Mouse (Mus musculus) urinary bladder, adult 2 months (tissue): ENCODE results near the gene Gm5475. TPM values are rescaled to one million over a fixed set of nuclear protein-coding genes. Genes with fewer than 3 reads are reported as not detected.
"Not testable (repeated sequence)": the region's sequence is repeated elsewhere in the genome, so short reads cannot be mapped to it uniquely, and the experiment has no call there.

Source experiments
- DNase-seq: peaks from one replicate; pipeline ENCODE4 v3.0.0; 2022; ENCODE audit warnings: low spot score
- polyA plus RNA-seq: library from polyadenylated mRNA; depleted of rRNA; stranded (reverse); fragments of >200 nt; gene quantifications from 2 replicates; pipeline ENCODE4 v1.2.3, GENCODE M21; 2012; rRNA removed

Gene Gm5475
- not detected in 2 replicates for polyA plus RNA-seq

DNA sequence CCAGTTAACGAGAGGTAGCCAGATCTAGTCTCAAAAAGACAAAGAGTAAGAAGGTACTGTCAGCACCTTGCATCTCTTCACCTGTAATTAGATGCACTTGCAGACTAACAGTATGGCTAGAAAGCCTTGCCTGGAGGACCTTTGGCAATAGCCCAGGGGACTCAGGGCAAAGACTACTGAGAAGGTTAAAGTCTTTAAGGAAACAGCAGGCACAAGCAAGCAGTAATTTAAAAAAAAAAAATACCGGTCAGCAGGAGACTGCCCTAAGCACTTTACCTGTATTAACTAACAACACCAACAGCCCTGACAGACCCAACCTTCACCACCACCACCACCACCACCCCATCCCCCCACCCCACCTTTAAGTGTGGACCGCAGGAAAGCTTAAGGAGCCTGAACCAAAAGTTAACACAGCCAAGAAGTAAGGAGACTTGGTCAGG, at the start of gene Gm5475:
Gene Gm5475, plus strand, starts transcription at position 390 of the 440 bp plus-strand sequence.
- not testable (repeated sequence) for DNase-seq

DNA sequence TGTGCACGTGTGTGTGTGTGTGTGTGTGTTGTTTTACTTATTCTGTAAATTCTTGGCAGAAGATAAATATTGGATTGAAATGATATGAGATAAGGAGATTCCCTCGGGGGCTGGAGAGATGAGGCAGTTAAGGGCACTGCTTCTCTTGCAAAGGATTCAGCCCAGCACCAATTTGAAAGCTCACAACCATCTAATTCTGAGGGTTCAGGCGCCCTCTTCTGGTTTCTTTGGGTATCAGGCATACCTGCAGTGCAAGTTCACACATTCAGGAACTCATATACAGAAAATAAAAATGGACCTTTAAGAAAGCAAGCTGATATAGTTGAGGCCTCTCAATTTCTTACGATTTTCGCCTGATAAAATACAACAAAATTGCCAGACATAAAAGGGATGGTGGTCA, 46.9 kb upstream of the Gm5475 start:
- DNase-seq, result no peak

- not testable (repeated sequence) for DNase-seq
These were observed 44.0 kb upstream of the Gm5475 start for GRCm38 (mm10) chr15:100377847-100378505.

- no peak for DNase-seq
These were observed 42.3 kb upstream of the Gm5475 start for GRCm38 (mm10) chr15:100379658-100380057.

GRCm38 (mm10) chr15:100380104-100380503, 41.8 kb upstream of the Gm5475 start:
- DNase-seq, result no peak

- DNase-seq, result no peak
These were observed 36.2 kb upstream of the Gm5475 start for GRCm38 (mm10) chr15:100385705-100386104.

DNA sequence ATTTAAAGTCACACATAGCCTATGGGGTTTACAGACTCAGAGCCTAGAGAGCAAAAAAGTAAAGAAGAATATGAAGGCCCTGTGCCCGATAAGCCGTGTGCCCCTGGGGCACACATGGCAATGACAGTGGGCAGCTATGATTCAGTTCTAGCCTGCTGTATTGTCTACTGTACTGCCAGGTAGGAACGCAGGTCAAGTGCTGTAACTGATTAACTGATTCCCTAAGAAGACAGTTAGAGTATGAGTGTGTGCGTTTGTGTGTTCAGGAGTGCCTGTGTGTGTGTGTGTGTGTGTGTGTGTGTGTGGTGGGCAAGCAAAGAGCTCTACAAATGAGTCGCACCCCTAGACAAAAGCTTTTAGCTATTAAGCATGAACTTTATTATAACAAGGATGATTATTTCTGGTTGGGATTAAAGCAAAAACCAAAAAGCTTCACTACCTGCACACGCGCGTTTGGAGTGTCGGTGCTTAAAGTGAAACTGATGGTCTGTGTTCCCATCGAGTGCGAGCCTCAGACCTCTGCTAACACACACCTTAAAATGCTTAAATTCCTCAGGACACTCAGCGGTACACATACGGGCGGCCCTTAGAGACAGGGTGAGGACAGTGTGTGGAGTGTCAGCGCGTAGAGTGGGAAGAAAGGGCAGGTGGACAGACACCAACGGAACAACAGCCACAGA, 34.3 kb upstream of the Gm5475 start:
- no peak for DNase-seq

- no peak for DNase-seq
These were observed 33.6 kb upstream of the Gm5475 start for GRCm38 (mm10) chr15:100388224-100388835.

DNA sequence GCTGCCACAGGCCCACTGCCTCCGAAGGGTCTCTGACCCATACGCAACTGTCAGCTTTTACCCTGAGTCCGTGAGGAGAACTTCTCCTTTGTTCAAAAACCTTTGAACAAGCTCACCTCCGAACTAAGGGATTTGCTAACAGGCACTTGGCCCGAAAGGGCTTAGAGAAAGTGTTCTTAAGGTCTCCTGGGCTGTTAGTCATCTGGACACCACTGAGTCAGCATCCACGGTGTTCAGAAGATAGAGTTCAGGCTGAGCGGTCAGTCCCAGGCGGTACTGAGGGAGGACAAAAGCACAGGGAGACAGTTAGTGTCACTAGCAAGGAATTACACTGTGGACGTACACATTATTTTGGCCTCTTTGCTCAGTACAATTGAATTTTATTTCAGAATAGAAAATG, 33.1 kb upstream of the Gm5475 start:
- no peak for DNase-seq

GRCm38 (mm10) chr15:100391066-100391465, 30.9 kb upstream of the Gm5475 start:
- DNase-seq, result no peak

GRCm38 (mm10) chr15:100391599-100391998, 30.3 kb upstream of the Gm5475 start:
- no peak for DNase-seq

- DNase-seq, result no peak
These were observed 28.9 kb upstream of the Gm5475 start for GRCm38 (mm10) chr15:100393016-100393415.

DNA sequence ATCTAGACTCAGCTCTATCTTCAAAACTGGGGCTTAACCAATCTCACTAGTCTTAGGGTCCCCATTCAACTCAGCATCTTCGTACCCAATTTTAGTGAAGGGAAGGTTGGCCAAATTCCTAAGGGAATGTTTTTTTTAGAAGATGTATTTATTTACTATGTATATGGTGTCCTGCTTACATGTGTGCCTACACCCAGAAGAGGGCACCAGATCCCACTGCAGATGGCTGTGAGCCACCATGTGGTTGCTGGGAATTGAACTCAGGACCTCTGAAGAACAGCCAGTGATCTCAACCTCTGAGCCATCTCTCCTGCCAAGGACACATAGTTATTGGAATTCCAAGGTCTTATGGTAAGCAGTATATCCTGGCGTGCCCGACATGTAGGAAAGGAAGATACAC, 26.4 kb upstream of the Gm5475 start:
- DNase-seq, result no peak

DNA sequence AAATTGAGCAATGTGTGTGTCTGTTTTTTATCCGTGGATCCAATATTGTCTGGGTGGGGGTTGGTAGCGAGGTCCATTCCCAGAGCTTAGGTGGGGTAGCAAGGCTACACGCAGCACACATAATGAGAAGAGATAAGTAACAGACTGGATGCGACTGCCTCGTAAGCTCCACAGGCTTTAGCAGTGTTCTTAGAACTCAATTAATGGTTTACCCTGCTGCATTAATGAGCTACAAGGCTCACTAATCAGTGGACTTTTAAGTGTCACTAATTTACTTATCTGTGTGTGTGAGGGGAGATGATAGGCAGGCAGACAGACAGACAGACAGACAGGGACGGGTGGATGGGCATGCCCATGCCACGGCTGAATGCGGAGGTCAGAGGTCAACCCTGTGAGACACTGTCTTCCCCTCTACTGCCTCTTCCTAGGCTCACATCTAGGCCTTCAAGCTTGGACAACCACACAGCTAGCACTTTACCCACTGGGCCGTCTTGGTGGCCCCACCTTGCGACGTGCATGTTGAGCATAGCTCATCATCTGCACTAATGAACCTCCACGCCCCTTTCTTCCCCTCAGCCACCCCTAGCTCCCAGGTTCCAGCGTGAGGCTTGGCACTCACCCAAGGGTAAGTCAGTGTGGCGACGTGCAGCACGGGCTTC, 21.2 kb upstream of the Gm5475 start:
- no peak for DNase-seq

GRCm38 (mm10) chr15:100401811-100402210, 20.1 kb upstream of the Gm5475 start:
- no peak for DNase-seq

DNA sequence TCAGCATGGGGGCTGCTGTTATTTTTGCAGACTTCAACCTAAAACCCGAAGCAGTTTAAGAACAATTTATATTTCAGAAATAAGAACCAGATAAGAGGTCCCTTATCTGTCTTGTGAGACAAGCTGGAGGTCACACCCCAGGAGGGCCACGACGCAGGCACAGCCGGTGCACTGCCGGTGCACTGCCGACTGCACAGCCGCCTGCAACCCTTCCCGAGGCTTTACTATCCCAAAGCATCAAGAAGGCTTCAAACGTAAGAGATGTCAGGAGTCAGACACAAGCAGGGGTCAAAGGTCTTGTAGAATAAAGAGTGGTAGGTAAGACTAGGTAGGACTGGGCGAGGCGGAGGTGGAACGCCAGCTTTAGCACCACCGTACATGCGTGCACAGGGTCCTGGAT, 19.6 kb upstream of the Gm5475 start:
- DNase-seq, result no peak

DNA sequence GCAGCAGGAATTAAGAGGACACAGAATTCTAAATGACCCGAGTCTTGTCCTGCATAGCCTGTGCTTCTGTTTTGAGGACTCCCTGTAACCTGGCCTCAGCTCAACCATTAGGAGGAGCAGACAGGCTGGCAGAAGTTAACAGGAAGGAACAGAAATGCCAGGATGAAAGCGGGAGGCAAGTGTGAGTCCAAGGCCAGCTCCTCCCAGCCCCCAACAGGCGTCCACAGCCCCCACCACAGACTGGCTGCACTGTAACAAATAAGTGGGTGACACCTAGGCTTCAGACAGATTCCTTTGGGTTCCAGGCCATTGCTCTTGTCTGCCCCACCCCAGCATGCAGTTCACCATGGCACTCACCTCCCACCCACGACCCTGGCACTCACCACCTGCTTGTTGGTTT, 19.1 kb upstream of the Gm5475 start:
- DNase-seq, result no peak

- DNase-seq, result no peak
These were observed 18.5 kb upstream of the Gm5475 start for GRCm38 (mm10) chr15:100403318-100404000.

GRCm38 (mm10) chr15:100406088-100406487, 15.9 kb upstream of the Gm5475 start:
- no peak for DNase-seq

- no peak for DNase-seq
These were observed 10.9 kb upstream of the Gm5475 start for GRCm38 (mm10) chr15:100410918-100411672.

DNA sequence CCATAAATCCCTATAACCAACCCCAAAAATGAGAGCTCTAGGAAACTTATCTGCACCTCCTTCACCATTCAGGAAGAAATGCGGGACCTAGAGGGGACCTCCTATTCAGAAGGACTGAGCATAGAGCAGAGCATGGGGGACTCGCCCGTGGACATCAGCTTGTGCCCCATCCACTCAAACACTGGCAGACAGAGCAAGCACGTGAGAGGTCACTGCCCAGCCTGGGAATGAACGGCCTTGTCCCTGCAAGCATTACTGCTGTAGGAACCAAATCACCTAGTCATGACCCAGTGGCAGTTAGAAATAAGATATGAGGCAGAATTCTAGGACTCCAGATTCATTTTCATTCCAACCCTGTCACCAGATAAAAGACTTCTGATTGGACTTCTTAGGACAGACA, 10.2 kb upstream of the Gm5475 start:
- no peak for DNase-seq
